Mouse (Mus musculus): ENCODE data around the gene Adamts4.
"Not testable (repeated sequence)": the region's sequence is repeated elsewhere in the genome, so short reads cannot be mapped to it uniquely, and the experiment has no call there.

Adamts4 gene

DNA sequence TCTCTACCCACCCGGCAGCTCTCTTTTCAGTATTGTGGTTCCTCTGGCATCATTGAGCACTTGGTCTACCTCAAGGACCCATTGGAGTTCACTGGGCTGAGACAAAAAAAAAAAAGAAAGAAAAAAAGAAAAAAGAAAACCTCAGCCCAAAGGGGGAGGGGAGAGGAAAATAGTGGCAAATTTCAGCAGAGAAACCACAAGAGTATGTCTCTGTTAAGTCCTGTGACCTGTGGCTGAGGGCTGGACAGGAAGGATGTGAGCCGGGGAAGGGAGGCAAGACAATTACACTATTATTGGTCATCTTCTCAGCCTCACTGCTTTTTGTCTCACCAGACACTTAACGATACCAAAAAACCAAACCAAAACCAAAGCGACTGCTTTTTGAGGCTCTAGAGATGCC, 18.4 kb upstream of the Adamts4 start:
- DNase-seq (ENCODE audit: low spot score in 2 of 2) = no peak

DNA sequence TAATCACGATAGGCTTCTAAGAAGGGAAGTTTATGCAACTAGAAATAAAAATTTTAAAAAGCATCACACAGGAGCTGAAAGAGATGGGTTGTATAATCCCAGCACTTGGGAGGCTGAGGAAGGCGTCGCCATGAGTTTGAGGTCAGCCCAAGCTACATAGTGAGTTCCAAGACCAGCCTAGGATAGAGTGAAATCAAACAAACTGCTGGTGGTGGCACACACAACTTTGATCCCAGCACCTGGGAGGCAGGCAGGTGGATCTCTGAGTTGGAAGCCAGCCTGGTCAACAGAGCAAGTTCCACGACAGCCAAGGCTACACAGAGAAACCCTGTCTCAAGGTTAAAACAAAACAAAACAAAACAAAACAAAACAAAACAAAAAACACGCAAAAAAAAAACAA, 17.9 kb upstream of the Adamts4 start:
- no peak for DNase-seq (ENCODE audit: low spot score in 2 of 2)

DNA sequence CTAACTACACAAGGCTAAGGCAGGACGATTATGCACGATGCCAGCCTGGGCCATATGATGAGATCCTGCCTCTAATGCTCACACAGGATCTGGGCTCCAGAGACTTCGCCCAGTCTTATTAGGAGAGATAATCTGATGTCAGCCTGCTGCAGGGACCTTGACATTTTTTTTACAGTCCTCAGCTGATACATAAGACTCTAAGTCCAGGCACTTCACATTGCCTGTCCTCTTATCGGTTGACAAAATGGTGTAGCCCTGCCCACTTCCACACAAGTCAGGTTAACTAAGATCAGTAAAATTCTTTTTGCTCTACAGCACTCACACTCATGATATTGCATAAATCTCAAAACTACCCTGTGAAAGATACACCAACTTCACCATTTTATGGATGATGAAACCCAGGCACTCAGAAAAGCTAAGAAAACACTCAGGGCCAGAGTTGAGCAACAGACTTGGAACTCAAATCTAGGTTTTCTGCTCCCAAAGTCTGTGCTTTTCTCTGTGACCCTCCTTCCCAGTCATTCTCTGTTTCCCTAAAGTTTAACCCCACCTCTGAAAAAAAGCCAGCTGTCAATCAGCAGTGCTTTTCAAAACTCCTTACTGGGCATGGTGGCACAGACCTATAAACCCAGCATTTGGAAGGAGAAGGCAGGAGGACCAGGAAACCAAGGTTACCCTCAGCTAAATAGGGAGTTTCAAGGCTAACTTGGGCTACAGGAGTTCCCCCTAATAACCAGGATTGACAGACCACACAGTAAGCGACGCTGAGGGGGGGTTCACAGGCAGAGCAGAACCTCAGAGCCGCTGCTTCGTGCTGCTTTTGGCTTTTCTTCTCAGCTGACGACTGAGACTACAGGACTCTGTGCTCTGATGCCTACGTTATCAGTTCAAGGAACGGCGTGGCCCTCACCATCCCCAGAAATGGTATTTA, 17.2 kb upstream of the Adamts4 start:
- no peak for DNase-seq (ENCODE audit: low spot score in 2 of 2)

DNA sequence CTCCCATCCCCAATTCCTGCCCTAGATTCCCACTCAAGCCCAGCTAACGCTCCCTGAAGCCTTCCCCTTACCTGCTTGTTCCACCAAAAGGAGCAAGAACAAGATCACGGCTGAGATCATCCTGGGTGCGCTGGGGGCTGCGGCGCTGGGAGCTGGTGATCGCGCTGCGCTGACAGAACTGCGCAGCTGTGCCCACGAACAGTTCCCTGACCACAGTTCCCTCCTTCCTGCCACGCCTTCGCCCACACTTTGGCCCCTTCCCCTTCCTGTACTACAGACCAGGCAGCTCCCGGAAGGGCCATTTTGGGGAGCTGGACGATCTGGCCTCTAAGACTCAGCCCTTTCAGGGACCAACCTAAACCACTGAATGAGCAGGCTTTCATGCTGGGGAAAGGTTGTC, 16.1 kb upstream of the Adamts4 start, which contains the start of gene Fcer1g:
Fcer1g (minus strand) TSS at position 240 of the 400 bp plus-strand sequence.
- no peak for DNase-seq (ENCODE audit: low spot score in 2 of 2)

DNA sequence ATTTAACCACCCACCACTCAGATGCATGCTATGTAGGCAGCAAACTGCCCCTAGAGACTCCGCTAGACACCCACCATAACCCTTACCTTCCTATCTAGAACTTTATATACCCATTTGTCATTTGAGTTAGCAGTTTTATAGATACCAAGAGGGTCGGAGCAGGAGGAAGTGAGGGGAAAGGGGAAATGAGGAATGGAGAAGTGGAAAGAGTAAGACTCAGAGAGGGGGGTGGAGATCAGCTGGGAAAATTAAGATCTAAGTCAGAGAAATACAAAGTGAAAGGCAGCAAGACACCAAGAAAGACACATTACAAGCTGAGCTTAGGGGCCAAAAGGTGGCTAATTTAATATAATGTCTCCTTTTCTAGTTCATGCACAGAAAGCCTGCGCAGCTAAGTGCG, 15.7 kb upstream of the Adamts4 start:
- DNase-seq (ENCODE audit: low spot score in 2 of 2) = no peak

DNA sequence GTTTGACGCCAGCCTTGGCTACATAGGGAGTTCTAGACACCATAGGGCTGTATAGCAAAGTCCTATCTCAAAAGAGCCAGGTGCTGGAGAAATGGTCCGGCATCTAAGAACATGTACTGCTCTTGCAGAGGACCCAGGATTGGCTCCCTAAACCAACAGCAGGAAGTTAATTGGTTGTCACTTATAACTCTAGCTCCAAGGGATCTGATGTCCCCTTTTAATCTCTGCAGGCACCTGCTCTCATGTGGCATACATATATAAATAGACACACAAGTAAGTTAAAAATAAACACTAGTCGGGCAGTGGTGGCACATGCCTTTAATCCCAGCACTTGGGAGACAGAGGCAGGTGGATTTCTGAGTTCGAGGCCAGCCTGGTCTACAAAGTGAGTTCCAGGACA, 14.4 kb upstream of the Adamts4 start:
- no peak for DNase-seq (ENCODE audit: low spot score in 2 of 2)

DNA sequence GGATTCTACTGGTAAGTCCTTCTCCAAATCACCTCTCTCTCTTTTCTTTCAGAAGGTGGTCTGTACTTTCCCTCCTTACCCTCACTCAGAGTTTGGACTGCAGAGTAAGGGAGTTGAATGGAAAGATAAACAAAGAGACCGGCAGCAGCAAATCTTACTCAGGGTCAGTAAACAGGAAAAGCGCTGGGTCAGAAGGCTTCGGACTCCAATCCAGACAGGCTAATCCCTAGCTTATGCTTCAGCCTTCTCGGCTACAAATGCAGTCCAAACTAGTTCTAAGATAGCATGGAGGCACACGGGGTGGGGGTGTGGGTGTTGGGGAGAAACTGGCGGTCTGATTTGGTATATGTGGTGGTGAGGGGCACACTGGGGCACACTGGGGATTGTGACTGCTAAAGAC, 12.8 kb upstream of the Adamts4 start:
- DNase-seq (ENCODE audit: low spot score in 2 of 2) = no peak

DNA sequence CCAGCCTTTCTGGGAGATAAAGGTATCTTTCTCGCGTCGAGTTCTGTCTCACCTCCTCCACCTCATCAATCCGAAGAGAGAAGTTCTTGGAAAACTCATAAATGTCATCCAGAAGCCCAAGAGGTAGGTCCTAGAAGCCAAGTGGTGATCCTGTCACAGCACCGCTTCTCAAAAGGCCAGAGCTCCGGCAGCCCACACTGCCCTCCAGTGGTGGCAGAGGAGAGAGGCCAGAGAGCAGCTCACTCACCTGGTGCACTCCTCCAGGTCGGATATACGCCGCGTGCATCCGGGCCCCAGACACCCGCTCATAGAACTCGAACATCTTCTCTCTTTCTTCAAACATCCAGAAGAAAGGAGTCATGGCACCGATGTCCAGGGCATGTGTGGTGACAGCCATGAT, 11.8 kb upstream of the Adamts4 start:
- DNase-seq (ENCODE audit: low spot score in 2 of 2) = no peak

DNA sequence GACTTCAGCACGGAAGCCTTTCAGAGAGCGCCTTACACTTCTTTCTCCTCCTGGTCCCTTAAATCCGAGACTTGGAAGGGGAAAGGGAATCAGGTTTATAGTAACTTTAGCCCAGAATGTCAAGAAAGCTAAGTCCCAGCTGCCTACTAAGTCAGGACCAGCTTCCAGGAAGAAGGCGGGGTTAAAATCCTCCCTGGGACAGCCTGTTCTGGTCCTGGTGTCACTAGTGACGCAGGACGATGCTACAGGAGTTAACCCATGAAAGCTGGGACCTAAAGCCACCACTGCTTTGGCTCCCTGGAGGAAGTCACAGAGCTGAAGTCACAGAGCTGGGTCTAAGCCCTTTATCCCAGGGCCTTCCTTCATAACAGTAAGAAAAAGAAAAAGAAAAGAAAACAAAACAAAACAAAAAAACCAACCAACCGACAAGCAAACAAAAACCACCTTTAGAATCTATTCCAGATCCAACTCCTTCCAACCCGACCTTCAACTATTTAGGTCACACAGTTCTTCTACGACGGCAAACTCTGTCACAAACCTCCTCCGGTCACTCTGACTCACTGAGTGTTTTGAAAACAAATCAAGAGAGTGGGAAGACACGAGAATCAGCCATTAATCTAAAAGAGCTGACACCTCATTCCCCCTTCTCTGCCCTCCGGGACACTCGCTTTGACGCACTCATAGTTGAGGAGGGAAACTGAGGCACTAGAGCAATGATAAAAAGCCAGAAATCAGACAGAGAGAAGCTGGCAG, 10.1 kb upstream of the Adamts4 start:
- no peak for DNase-seq (ENCODE audit: low spot score in 2 of 2)

DNA sequence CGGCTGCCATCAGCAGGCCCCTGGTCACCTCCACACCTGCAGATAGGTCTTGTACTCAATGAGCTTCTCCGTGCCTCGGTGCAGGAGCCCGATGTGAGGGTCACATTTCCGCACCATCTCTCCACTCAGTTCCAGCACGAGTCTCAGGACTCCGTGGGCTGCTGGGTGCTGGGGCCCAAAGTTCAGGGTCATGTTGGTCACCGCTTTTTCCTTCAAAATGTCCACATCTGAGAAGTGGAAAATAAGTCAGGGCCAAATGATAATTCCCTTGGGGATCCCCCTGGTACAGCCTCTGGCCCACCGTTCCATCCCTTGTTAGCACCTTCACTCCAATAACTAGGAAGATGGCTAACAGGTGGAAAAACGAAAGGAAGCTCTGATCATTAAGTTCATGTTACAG, 9.3 kb upstream of the Adamts4 start:
- no peak for DNase-seq (ENCODE audit: low spot score in 2 of 2)

DNA sequence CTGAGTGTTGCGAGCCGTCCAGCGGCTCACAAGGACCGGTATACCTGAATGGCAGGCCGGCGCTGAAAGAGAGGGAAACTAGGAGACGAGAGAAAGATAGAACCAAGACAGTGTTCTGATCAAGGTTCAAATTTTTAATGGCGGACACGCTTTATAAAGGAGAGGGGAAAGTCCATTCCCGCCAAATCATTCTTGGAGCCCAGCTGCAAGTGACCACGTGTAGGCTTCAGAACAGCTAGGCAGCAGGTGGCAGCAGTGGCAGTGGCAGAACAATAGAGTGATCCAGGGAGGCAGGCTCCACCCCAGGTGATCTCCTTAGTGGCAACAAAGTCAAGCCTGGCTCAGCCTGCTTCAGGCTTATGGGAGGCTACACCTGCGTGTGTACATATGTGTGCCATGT, 8.3 kb upstream of the Adamts4 start:
- not testable (repeated sequence) for DNase-seq (ENCODE audit: low spot score in 2 of 2)

DNA sequence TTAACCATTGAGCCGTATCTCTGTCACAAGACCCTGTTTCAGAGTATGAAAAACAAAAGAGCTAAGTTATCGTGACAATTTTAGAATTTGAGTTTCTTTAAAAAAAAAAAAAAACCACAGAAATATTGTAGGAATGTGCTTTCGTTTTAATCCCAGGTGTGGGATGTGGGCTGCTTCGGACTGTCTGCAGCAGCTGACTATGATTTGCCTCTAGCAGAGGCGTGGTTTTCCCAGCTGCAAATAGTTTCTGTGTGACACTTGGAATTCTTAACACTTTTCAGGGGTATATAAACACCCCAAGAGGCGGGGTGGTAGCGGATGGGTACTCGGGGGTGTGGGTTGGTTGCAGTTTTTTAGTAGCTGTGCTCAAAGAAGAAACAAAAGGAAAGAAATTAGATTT, 4.9 kb upstream of the Adamts4 start:
- DNase-seq (ENCODE audit: low spot score in 2 of 2) = no peak

DNA sequence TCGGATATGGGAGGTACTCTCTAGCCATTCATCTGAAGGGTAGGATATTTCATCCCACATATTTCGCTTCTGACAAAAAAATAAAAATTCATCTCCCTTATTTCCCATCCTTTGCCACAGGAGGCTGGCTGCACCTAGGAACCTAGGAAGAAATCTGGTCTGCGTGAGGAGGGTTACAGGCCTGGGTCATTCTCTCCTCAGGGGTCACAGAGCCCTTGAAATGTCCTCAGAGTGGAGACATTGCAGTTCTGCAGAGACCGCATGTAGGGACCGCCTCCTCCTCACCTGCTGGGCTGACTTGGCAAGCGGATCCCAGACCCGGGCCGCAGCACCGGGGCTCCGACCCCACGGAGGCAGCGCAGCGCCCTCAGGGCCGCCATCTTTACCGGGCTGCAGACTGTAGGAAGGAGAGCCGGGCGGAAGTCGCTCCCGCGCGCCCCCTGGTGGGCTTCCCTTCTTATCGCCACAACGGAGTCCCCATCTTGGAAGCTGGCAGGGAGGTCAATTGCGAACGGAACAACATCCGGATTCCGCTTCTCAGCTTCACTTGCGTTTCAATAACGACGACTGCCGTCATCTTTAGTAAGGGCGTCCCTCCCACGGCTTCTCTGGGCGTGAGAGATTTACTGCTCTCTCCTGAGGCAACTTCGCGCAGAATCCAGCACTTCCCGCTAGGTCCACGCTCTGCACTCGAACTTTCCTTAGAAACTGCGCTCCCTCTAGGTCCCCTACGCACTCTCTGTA, 3.3 kb upstream of the Adamts4 start:
- peak; percentile 96 to 97 for DNase-seq (ENCODE audit: low spot score in 2 of 2)

DNA sequence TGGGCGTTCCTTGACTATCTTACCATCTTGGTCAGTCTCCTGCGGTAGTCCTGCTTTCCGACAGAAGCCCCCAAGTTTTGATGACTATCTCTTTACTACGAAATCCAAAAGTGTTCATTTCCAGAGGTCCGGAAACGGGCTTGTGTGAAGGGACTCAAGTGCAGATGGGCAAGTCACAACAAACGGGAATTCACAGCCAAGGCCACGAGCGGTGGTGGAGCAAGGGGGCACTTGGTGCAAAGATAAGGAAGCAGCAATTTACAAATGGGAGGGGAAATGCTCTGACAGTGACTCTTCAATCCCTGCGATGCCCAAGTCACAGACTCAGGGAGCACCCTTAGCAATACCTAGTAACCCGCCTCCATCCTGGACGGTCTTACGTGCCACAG, 2.8 kb upstream of the Adamts4 start:
- no peak for DNase-seq (ENCODE audit: low spot score in 2 of 2)

DNA sequence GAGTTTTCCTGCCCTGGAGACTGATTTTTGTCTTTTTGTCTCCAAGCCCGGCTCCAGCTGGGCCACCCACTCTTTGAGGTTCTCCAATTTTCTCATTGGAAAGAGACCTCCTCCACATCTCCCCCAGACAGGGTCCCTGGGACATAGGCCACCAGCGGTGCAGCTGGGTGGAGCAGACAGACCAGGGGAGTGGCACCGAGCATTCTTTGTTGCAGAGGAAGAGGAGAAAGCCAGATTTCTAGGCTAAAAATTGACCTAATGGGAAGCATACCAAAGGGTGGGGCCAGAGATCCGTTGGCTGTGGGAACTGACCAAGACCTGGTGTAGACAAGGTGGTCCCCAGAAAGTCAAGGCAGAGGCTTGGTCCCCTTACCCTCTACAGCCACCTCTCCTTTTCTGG, 2.3 kb upstream of the Adamts4 start:
- DNase-seq (ENCODE audit: low spot score in 2 of 2) = no peak

DNA sequence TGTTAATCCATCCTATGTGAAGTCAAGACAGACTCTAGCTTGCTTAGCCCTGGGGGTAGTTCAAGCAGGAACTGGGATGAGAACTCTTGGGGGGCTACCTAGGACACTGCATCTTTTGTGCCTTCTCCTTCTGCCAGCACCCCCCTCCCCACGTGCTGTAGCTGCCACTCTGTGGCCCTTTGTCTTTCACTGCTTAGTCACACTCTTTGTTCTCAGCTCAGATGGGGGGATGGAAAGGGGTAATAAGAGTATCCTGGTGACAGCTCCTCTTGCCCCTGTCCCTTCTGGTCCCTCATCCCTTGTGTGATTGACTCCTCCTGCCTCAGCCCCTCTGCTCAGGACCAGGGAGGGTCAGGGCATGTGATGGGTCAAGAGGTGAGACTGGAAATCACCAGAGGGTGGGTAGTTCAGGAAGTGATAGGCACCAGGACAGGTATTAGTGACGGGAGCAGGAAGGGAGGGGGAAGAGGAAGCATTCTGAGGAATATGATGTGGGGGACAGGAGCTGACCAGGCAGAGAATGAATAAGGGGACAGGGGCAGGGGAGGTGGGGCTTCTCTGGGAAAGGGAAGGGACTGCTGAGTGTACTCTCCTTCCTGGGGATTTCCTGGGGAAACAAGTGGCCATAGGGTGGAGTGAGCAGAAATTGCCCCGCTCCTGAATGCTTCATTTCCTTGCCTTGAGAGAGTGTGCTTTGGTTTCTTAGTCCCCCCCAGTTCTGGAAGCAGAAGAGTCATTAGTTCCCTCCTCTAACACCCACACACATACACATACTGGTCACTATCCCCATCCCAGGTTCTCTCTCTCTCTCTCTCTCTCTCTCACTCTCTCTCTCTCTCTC, 1.6 kb upstream of the Adamts4 start:
- DNase-seq (ENCODE audit: low spot score in 2 of 2) = no peak

DNA sequence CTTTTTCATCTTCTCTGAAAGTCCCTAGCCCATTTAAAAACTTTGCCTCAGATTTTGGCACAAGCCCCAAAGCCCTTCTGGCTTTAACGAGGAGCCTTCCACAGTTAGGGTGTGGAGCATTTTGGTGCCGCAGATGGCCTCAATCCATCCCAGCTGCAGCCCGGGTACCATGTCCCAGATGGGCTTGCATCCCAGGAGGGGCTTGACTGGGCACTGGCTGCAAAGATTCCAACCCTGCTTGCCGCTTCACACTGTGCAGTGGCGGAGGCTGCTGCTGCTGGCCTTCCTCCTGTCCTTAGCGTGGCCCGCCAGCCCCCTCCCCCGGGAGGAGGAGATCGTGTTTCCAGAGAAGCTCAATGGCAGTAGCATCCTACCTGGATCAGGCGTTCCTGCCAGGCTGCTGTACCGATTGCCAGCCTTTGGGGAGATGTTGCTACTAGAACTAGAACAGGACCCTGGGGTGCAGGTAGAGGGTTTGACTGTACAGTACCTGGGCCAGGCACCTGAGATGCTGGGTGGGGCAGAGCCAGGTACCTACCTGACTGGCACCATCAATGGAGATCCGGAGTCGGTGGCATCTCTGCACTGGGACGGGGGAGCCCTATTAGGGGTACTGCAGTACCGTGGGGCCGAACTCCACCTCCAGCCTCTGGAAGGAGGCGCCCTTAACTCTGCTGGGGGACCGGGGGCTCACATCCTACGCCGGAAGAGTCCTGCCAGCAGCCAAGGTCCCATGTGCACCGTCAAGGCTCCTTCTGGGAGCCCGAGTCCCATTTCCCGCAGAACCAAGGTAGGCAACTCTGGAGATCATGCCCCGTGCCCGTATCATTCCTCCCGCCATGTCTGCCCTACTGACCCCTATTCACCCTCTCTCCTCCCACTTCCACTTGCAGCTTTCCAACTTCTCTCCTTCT, 716 bp downstream of the Adamts4 start, which contains the start of gene Ndufs2:
Ndufs2 (minus strand) TSS at position 709 of the 914 bp plus-strand sequence.
- peak in 1 of 2 experiments; percentile 44 for DNase-seq (ENCODE audit: low spot score in 2 of 2)

DNA sequence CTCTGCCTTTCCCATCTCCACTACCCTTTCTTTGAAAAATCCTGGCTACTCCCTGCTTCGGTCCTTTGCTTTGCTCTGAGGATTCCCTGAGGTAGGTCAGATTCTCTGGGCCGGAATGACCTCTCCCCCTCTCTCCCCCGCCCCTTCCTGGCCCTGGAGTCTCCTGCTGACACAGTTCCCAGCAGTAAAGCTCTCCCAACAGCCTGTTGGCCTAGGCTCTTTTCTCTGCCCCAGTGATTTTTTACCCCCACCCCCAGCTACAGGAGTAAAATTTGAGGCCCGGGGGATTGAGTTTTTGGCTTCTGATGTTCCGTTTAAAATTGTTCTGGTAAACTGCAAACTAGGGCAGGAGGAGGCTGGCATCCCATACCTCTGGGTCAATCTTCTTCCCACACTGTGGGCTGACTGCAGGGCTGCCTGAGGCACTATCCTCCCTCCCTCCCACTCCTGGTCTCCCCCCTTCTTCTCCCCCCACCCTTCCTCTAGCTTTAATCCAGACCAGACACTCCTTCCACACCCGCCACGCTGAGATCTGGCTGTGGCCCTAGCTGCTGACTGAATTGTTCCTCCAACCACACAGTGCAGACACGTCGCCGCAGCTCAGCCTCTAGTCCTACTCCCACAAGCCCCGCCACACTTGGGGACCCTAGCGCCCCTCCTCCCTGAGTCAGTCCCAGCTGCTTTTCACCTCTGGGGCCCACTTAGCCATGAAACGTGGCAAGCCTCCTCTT, 1.5 kb downstream of the Adamts4 start:
- DNase-seq (ENCODE audit: low spot score in 2 of 2) = peak in 1 of 2 experiments; percentile 54

DNA sequence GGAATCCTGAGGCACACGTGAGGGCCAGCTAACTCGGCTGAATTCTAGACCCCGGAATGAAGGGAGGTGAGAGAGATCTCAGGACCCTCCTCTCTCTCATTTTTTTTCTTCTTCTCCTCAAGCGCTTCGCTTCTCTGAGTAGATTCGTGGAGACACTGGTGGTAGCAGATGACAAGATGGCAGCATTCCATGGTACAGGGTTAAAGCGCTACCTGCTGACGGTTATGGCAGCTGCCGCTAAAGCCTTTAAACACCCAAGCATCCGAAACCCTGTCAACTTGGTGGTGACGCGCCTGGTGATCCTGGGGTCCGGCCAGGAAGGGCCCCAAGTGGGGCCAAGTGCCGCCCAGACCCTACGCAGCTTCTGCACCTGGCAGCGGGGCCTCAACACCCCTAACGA, 2.2 kb downstream of the Adamts4 start:
- DNase-seq (ENCODE audit: low spot score in 2 of 2) = no peak
